Mouse (Mus musculus) kidney, adult 2 months (tissue): ENCODE measurements around the gene Tmeff2. TPM values are rescaled to one million over a fixed set of nuclear protein-coding genes. Genes with fewer than 3 reads are reported as not detected.

Experiments
- DNase-seq: peaks from one replicate; pipeline ENCODE4 v3.0.0; 2021
- H3K27ac ChIP-seq: fragments of 200-500 bp; 2 replicates; pipeline ENCODE4 v1.5.1; 2012; ENCODE audit warnings: low read depth, low read length, control low read depth, inconsistent platforms; ENCODE audit not compliant: insufficient read depth
- H3K27me3 ChIP-seq: fragments of 200-500 bp; replicated peaks from 2 replicates; pipeline ENCODE4 v1.6.1; 2012; ENCODE audit warnings: mild to moderate bottlenecking, moderate library complexity, low read length, inconsistent platforms; ENCODE audit not compliant: control insufficient read depth, insufficient read depth
- H3K36me3 ChIP-seq: fragments of 200-500 bp; 2 replicates; pipeline ENCODE4 v1.6.1; 2012; ENCODE audit warnings: mild to moderate bottlenecking, moderate library complexity, low read length, inconsistent platforms; ENCODE audit not compliant: control insufficient read depth, insufficient read depth
- H3K4me1 ChIP-seq: fragments of 200-500 bp; 2 replicates; pipeline ENCODE4 v1.6.1; 2011; ENCODE audit warnings: low read length; ENCODE audit not compliant: control insufficient read depth, insufficient read depth
- H3K4me3 ChIP-seq: fragments of 200-500 bp; 2 replicates; pipeline ENCODE4 v1.5.1; 2011; ENCODE audit warnings: mild to moderate bottlenecking, low read depth, low read length, control low read depth; ENCODE audit not compliant: insufficient read depth
- CTCF ChIP-seq: fragments of 200-500 bp; conservative IDR thresholded peaks from 2 replicates; pipeline ENCODE4 v1.5.1; 2011; ENCODE audit warnings: low read depth, mild to moderate bottlenecking, control low read depth, low read length, moderate library complexity, mixed read lengths; ENCODE audit not compliant: insufficient read depth, insufficient read length
- POLR2A ChIP-seq: fragments of 200-500 bp; IDR thresholded peaks from one replicate; pipeline ENCODE4 v1.6.1; 2011; ENCODE audit warnings: low read depth, low read length, control low read depth
- WGBS: fragments of 180-500 bp; shearing (Covaris S2); methylation state at CpG from one replicate; pipeline ENCODE4 v1.1.7; 2018; 5-methylcytosine and 5-hydroxymethylcytosine counted together
- polyA plus RNA-seq: library from polyadenylated mRNA; depleted of rRNA; stranded (reverse); fragments of >200 nt; gene quantifications from 2 replicates; pipeline ENCODE4 v1.2.3, GENCODE M21; 2012

The Tmeff2 gene
- polyA plus RNA-seq, 1 experiment = 0.52 TPM

- Histone ChIP-seq H3K4me1 (no peaks in the 10 kb centered on the region), H3K27me3 (no peaks in the 10 kb centered on the region), H3K36me3 (no peaks in the 10 kb centered on the region), H3K27ac (no peak overlapping the region), H3K4me3 (no peak overlapping the region)
- no peak for DNase-seq
- TF ChIP-seq CTCF (no peak), POLR2A (no peak)
Measured at GRCm38 (mm10) chr1:51064549-51064948, 164.1 kb downstream of the Tmeff2 start.

GRCm38 (mm10) chr1:51065652-51066051, 165.2 kb downstream of the Tmeff2 start:
- no peak overlapping the region for H3K27ac ChIP-seq
- 87% methylated on average over 2 of the region's 2 CpGs for WGBS
- DNase-seq = no peak
- no peak overlapping the region for H3K4me3 ChIP-seq
- no peaks in the 10 kb centered on the region for H3K4me1 ChIP-seq
- TF ChIP-seq CTCF (no peak), POLR2A (no peak)
- no peaks in the 10 kb centered on the region for H3K27me3 ChIP-seq
- no peaks in the 10 kb centered on the region for H3K36me3 ChIP-seq

- H3K4me3 ChIP-seq = no peak overlapping the region
- no peaks in the 10 kb centered on the region for H3K36me3 ChIP-seq
- no peak overlapping the region for H3K27ac ChIP-seq
- no peaks in the 10 kb centered on the region for H3K27me3 ChIP-seq
- H3K4me1 ChIP-seq = no peaks in the 10 kb centered on the region
- TF ChIP-seq CTCF (no peak), POLR2A (no peak)
- DNase-seq = no peak
- 86% methylated on average over 3 of the region's 3 CpGs for WGBS
Measured at GRCm38 (mm10) chr1:51068814-51069213, 168.4 kb downstream of the Tmeff2 start.

DNA sequence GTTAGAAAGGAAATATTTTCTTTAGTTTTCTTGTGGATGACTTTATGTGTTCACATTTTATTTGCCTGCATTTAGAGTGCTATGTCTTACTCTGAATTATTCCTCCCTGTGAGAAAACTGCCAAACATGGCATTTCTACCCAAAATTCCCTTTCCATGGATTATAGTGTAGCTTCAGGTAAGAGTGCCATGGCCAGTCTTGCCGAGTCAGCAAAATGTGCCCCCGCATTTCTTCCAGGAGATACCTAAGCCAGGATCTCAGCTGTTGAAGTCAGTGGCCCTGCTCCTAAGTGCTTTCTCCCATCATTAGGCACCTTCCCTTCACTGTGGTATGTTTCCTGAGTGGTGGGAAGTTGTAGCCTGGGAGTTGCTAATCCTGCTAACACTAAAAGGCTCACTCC, 168.8 kb downstream of the Tmeff2 start:
- DNase-seq = no peak
- H3K27ac ChIP-seq = no peak overlapping the region
- H3K4me1 ChIP-seq = no peaks in the 10 kb centered on the region
- TF ChIP-seq POLR2A (no peak), CTCF (no peak)
- H3K27me3 ChIP-seq = no peaks in the 10 kb centered on the region
- no peaks in the 10 kb centered on the region for H3K36me3 ChIP-seq
- no peak overlapping the region for H3K4me3 ChIP-seq
- 90% methylated on average over 2 of the region's 2 CpGs for WGBS

GRCm38 (mm10) chr1:51074076-51074475, 173.6 kb downstream of the Tmeff2 start:
- Histone ChIP-seq H3K27me3 (no peaks in the 10 kb centered on the region), H3K4me3 (no peak overlapping the region), H3K27ac (no peak overlapping the region), H3K36me3 (no peaks in the 10 kb centered on the region), H3K4me1 (no peaks in the 10 kb centered on the region)
- no peak for TF ChIP-seq POLR2A
- TF ChIP-seq CTCF = no peak
- 87% methylated on average over 3 of the region's 3 CpGs for WGBS
- no peak for DNase-seq

GRCm38 (mm10) chr1:51075785-51076771, 175.6 kb downstream of the Tmeff2 start:
- no peaks in the 10 kb centered on the region for H3K27me3 ChIP-seq
- TF ChIP-seq POLR2A (no peak), CTCF (no peak)
- H3K4me3 ChIP-seq = no peak overlapping the region
- 37% methylated on average over 15 of the region's 15 CpGs for WGBS
- H3K4me1 ChIP-seq = no peaks in the 10 kb centered on the region
- H3K36me3 ChIP-seq = no peaks in the 10 kb centered on the region
- no peak overlapping the region for H3K27ac ChIP-seq
- DNase-seq = no peak

GRCm38 (mm10) chr1:51088921-51089320, 188.5 kb downstream of the Tmeff2 start:
- H3K27ac ChIP-seq = no peak overlapping the region
- TF ChIP-seq POLR2A (no peak), CTCF (no peak)
- H3K27me3 ChIP-seq = no peaks in the 10 kb centered on the region
- no peak for DNase-seq
- 79% methylated on average over 2 of the region's 2 CpGs for WGBS
- no peak overlapping the region for H3K4me3 ChIP-seq
- H3K36me3 ChIP-seq = no peaks in the 10 kb centered on the region
- no peaks in the 10 kb centered on the region for H3K4me1 ChIP-seq
